Mouse (Mus musculus): Measurements from ENCODE around the gene Ppard. TPM values are rescaled to one million over a fixed set of nuclear protein-coding genes. Genes with fewer than 3 reads are reported as not detected.
A peak's percentile ranks its signal among the peaks of the same experiment; 100 is the strongest.
"Not testable (repeated sequence)": the region's sequence is repeated elsewhere in the genome, so short reads cannot be mapped to it uniquely, and the experiment has no call there.

Ppard gene
- polyA plus RNA-seq, 1 experiment from 2014 or later = 2.1 TPM

GRCm38 (mm10) chr17:28213236-28213635 lies 19.3 kb upstream of the Ppard start:
- DNase-seq (ENCODE audit: low spot score) (no peak), ATAC-seq (ENCODE audit: insufficient read depth, low FRiP score, low TSS enrichment) (no peak)
- WGBS = 30% methylated on average over 4 of the region's 4 CpGs
- Histone ChIP-seq H3K9ac (ENCODE audit: low read length) (no peak overlapping the region), H3K27ac (ENCODE audit: low read depth, low read length) (no peak overlapping the region), H3K27me3 (ENCODE audit: control insufficient read depth, insufficient read depth, low read length) (no peaks in the 10 kb centered on the region), H3K4me3 (ENCODE audit: low read depth, low read length) (no peak overlapping the region), H3K4me2 (ENCODE audit: low read depth) (no peak overlapping the region), H3K36me3 (ENCODE audit: control insufficient read depth, insufficient read depth, low read length) (no peaks in the 10 kb centered on the region), H3K4me1 (ENCODE audit: control insufficient read depth, insufficient read depth, low read length) (no peaks in the 10 kb centered on the region), H3K9me3 (ENCODE audit: control insufficient read depth, low read length) (no peaks in the 10 kb centered on the region)

- WGBS = 89% methylated on average over 9 of the region's 9 CpGs
- no peak overlapping the region for H3K4me2 ChIP-seq (ENCODE audit: low read depth)
- ATAC-seq (ENCODE audit: insufficient read depth, low FRiP score, low TSS enrichment) (no peak), DNase-seq (ENCODE audit: low spot score) (no peak)
- H3K4me1 ChIP-seq (ENCODE audit: control insufficient read depth, insufficient read depth, low read length) = no peaks in the 10 kb centered on the region
- H3K9ac ChIP-seq (ENCODE audit: low read length) = no peak overlapping the region
- H3K9me3 ChIP-seq (ENCODE audit: control insufficient read depth, low read length) = no peaks in the 10 kb centered on the region
- H3K27ac ChIP-seq (ENCODE audit: low read depth, low read length) = no peak overlapping the region
- H3K27me3 ChIP-seq (ENCODE audit: control insufficient read depth, insufficient read depth, low read length) = no peaks in the 10 kb centered on the region
- no peaks in the 10 kb centered on the region for H3K36me3 ChIP-seq (ENCODE audit: control insufficient read depth, insufficient read depth, low read length)
- no peak overlapping the region for H3K4me3 ChIP-seq (ENCODE audit: low read depth, low read length)
Observed at GRCm38 (mm10) chr17:28216791-28217190, 15.7 kb upstream of the Ppard start.

- DNase-seq (ENCODE audit: low spot score) (peak; percentile 27), ATAC-seq (ENCODE audit: insufficient read depth, low FRiP score, low TSS enrichment) (no peak)
- no peak overlapping the region for H3K4me3 ChIP-seq (ENCODE audit: low read depth, low read length)
- H3K27ac ChIP-seq (ENCODE audit: low read depth, low read length) = no peak overlapping the region
- no peak overlapping the region for H3K9ac ChIP-seq (ENCODE audit: low read length)
- H3K27me3 ChIP-seq (ENCODE audit: control insufficient read depth, insufficient read depth, low read length) = no peaks in the 10 kb centered on the region
- no peak overlapping the region for H3K4me2 ChIP-seq (ENCODE audit: low read depth)
- WGBS = 25% methylated on average over 23 of the region's 23 CpGs
- H3K36me3 ChIP-seq (ENCODE audit: control insufficient read depth, insufficient read depth, low read length) = no peaks in the 10 kb centered on the region
- peaks cover 2% of the 10 kb centered on the region; the same call in 1 of the 2 replicates for H3K4me1 ChIP-seq (ENCODE audit: control insufficient read depth, insufficient read depth, low read length)
- H3K9me3 ChIP-seq (ENCODE audit: control insufficient read depth, low read length) = no peaks in the 10 kb centered on the region
Observed at GRCm38 (mm10) chr17:28217721-28218649, 14.5 kb upstream of the Ppard start.

- H3K9me3 ChIP-seq (ENCODE audit: control insufficient read depth, low read length); DNase-seq (ENCODE audit: low spot score); H3K4me1 ChIP-seq (ENCODE audit: control insufficient read depth, insufficient read depth, low read length); H3K36me3 ChIP-seq (ENCODE audit: control insufficient read depth, insufficient read depth, low read length); H3K4me2 ChIP-seq (ENCODE audit: low read depth); H3K27ac ChIP-seq (ENCODE audit: low read depth, low read length); H3K27me3 ChIP-seq (ENCODE audit: control insufficient read depth, insufficient read depth, low read length); ATAC-seq (ENCODE audit: insufficient read depth, low FRiP score, low TSS enrichment); H3K9ac ChIP-seq (ENCODE audit: low read length); H3K4me3 ChIP-seq (ENCODE audit: low read depth, low read length): not testable (repeated sequence)
- WGBS = 93% methylated on average over 10 of the region's 10 CpGs
Observed at GRCm38 (mm10) chr17:28222463-28222862, 10.0 kb upstream of the Ppard start.

- peak overlapping the region; percentile 76 for H3K27ac ChIP-seq (ENCODE audit: low read depth, low read length)
- peak; percentile 93 for ATAC-seq (ENCODE audit: insufficient read depth, low FRiP score, low TSS enrichment)
Observed at GRCm38 (mm10) chr17:28223561-28224391, 8.7 kb upstream of the Ppard start.

GRCm38 (mm10) chr17:28224615-28225014 lies 7.9 kb upstream of the Ppard start:
- H3K4me3 ChIP-seq (ENCODE audit: low read depth, low read length) = no peak overlapping the region
- H3K4me2 ChIP-seq (ENCODE audit: low read depth) = no peak overlapping the region
- WGBS = 87% methylated on average over 10 of the region's 10 CpGs
- DNase-seq (ENCODE audit: low spot score) (no peak), ATAC-seq (ENCODE audit: insufficient read depth, low FRiP score, low TSS enrichment) (no peak)
- H3K36me3 ChIP-seq (ENCODE audit: control insufficient read depth, insufficient read depth, low read length) = no peaks in the 10 kb centered on the region
- no peak overlapping the region for H3K27ac ChIP-seq (ENCODE audit: low read depth, low read length)
- no peaks in the 10 kb centered on the region for H3K27me3 ChIP-seq (ENCODE audit: control insufficient read depth, insufficient read depth, low read length)
- no peaks in the 10 kb centered on the region for H3K9me3 ChIP-seq (ENCODE audit: control insufficient read depth, low read length)
- H3K4me1 ChIP-seq (ENCODE audit: control insufficient read depth, insufficient read depth, low read length) = peaks cover 10% of the 10 kb centered on the region; the same call in 1 of the 2 replicates
- no peak overlapping the region for H3K9ac ChIP-seq (ENCODE audit: low read length)

More at GRCm38 (mm10) chr17:28223561-28224391, 8.7 kb upstream of the Ppard start:
- Histone ChIP-seq H3K36me3 (ENCODE audit: control insufficient read depth, insufficient read depth, low read length) (no peaks in the 10 kb centered on the region), H3K9ac (ENCODE audit: low read length) (peak overlapping the region; percentile 79), H3K4me3 (ENCODE audit: low read depth, low read length) (peak overlapping the region; percentile 45), H3K4me2 (ENCODE audit: low read depth) (peak overlapping the region; percentile 96), H3K4me1 (ENCODE audit: control insufficient read depth, insufficient read depth, low read length) (peaks cover 10% of the 10 kb centered on the region; the same call in 1 of the 2 replicates), H3K9me3 (ENCODE audit: control insufficient read depth, low read length) (no peaks in the 10 kb centered on the region), H3K27me3 (ENCODE audit: control insufficient read depth, insufficient read depth, low read length) (no peaks in the 10 kb centered on the region)
- DNase-seq (ENCODE audit: low spot score) = peak; percentile 90
- WGBS = 1% methylated on average over 45 of the region's 46 CpGs

GRCm38 (mm10) chr17:28226014-28226413 lies 6.5 kb upstream of the Ppard start:
- H3K27ac ChIP-seq (ENCODE audit: low read depth, low read length) = no peak overlapping the region; the same call in 1 of the 2 replicates
- H3K4me3 ChIP-seq (ENCODE audit: low read depth, low read length) = peak overlapping the region; percentile 29
- peak overlapping the region; percentile 43 for H3K9ac ChIP-seq (ENCODE audit: low read length)
- no peaks in the 10 kb centered on the region for H3K9me3 ChIP-seq (ENCODE audit: control insufficient read depth, low read length)
- no peaks in the 10 kb centered on the region for H3K36me3 ChIP-seq (ENCODE audit: control insufficient read depth, insufficient read depth, low read length)
- ATAC-seq (ENCODE audit: insufficient read depth, low FRiP score, low TSS enrichment) = peak; percentile 61
- H3K4me1 ChIP-seq (ENCODE audit: control insufficient read depth, insufficient read depth, low read length) = peaks cover 10% of the 10 kb centered on the region; the same call in 1 of the 2 replicates
- peak overlapping the region; percentile 62 for H3K4me2 ChIP-seq (ENCODE audit: low read depth)
- DNase-seq (ENCODE audit: low spot score) = peak; percentile 91
- WGBS = under 1% methylated on average over 21 of the region's 21 CpGs
- no peaks in the 10 kb centered on the region for H3K27me3 ChIP-seq (ENCODE audit: control insufficient read depth, insufficient read depth, low read length)

GRCm38 (mm10) chr17:28230486-28230885 lies 2.0 kb upstream of the Ppard start:
- no peak overlapping the region for H3K27ac ChIP-seq (ENCODE audit: low read depth, low read length)
- DNase-seq (ENCODE audit: low spot score) (no peak), ATAC-seq (ENCODE audit: insufficient read depth, low FRiP score, low TSS enrichment) (no peak)
- no peaks in the 10 kb centered on the region for H3K36me3 ChIP-seq (ENCODE audit: control insufficient read depth, insufficient read depth, low read length)
- no peak overlapping the region for H3K4me2 ChIP-seq (ENCODE audit: low read depth)
- 0 out of 2 replicates have a peak, but pooled peaks cover 4% of the 10 kb centered on the region for H3K4me1 ChIP-seq (ENCODE audit: control insufficient read depth, insufficient read depth, low read length)
- no peak overlapping the region for H3K4me3 ChIP-seq (ENCODE audit: low read depth, low read length)
- whole genome bisulfite sequencing = 89% methylated on average over 6 of the region's 6 CpGs
- H3K9me3 ChIP-seq (ENCODE audit: control insufficient read depth, low read length) = no peaks in the 10 kb centered on the region
- no peak overlapping the region for H3K9ac ChIP-seq (ENCODE audit: low read length)
- no peaks in the 10 kb centered on the region for H3K27me3 ChIP-seq (ENCODE audit: control insufficient read depth, insufficient read depth, low read length)

Measured in neural tube, embryonic 11.5 days (tissue).